Mouse (Mus musculus) kidney, adult 2 months (tissue): ENCODE data around the gene Tmem150c.

Experiments used
- CTCF ChIP-seq: fragments of 200-500 bp; conservative IDR thresholded peaks from 2 replicates; pipeline ENCODE4 v1.5.1; 2011; ENCODE audit warnings: low read depth, mild to moderate bottlenecking, control low read depth, low read length, moderate library complexity, mixed read lengths; ENCODE audit not compliant: insufficient read depth, insufficient read length
- POLR2A ChIP-seq: fragments of 200-500 bp; IDR thresholded peaks from one replicate; pipeline ENCODE4 v1.6.1; 2011; ENCODE audit warnings: low read depth, low read length, control low read depth

GRCm38 (mm10) chr5:100047871-100048270 is 111.7 kb downstream of the Tmem150c start:
- TF ChIP-seq POLR2A = no peak
- TF ChIP-seq CTCF = no peak
